Mouse (Mus musculus) inflammation-experienced regulatory T-cells, adult 6 months (primary cell): ENCODE results near the gene Il21r. TPM values are rescaled to one million over a fixed set of nuclear protein-coding genes. Genes with fewer than 3 reads are reported as not detected.

Experiments used
- ATAC-seq: one replicate; pipeline ENCODE4 v1.8.0; 2017
- polyA plus RNA-seq, 3 experiments: library from polyadenylated mRNA; unstranded; fragments of 100-300 nt; shearing (Covaris generic); gene quantifications; one replicate each; pipeline ENCODE4 v1.2.1; 2017

The Il21r gene
- polyA plus RNA-seq, 3 experiments from 2014 or later: 68.7 to 92.3 (median 73.8) TPM

DNA sequence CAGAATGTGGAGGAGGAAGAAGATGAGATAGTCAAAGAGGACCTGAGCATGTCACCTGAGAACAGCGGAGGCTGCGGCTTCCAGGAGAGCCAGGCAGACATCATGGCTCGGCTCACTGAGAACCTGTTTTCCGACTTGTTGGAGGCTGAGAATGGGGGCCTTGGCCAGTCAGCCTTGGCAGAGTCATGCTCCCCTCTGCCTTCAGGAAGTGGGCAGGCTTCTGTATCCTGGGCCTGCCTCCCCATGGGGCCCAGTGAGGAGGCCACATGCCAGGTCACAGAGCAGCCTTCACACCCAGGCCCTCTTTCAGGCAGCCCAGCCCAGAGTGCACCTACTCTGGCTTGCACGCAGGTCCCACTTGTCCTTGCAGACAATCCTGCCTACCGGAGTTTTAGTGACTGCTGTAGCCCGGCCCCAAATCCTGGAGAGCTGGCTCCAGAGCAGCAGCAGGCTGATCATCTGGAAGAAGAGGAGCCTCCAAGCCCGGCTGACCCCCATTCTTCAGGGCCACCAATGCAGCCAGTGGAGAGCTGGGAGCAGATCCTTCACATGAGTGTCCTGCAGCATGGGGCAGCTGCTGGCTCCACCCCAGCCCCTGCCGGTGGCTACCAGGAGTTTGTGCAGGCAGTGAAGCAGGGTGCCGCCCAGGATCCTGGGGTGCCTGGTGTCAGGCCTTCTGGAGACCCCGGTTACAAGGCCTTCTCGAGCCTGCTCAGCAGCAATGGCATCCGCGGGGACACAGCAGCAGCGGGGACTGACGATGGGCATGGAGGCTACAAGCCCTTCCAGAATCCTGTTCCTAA is 27.3 kb upstream of the Il21r start:
- ATAC-seq: no peak

DNA sequence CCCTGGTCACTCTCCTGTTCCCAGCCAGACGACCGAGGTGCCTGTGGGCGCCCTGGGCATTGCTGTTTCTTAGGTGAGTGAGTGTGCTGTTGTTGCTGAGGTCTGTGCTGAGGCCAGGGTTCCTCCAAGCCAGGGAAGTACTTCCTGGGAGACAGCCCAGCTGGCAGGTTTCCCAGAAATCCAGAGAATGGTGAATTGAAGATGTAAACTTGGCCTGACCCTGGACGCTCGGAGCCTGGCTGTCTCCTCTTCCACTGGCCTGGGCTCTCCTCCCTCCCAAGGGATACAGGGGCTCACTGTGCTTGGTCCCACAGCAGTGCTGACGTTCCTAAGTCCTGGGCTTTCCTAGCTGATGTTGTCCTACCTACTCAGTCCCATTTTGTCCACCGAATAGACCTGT is 26.2 kb upstream of the Il21r start:
- no peak for ATAC-seq

DNA sequence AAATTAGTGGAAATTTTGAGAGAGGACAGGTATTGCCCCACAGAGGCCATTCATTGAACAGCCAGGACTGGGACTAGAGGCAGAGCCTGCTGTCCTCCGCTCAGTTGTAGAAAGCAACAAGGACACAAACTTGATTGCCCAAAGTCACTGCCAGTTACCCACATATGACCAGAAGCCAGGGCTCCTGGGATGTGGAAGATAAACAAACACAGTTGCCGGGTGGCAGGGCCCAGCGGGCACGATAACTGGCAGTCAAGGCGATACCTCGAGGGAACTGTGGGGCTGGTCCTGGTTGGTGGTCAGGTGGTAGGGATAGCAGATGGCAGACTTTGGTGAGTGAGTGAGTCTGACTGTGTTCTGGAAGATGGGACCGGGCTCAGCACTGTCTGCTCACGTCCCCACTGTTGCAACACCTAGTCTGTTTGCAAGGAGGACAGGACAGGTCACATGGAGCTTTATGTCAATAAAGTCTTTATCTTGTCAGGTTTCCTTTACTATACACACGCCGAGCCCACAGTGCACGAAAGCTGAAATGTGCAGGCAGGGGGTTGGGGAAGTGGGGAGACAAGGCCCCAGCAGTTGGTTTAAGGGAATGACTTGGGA is 25.6 kb upstream of the Il21r start:
- no peak for ATAC-seq

DNA sequence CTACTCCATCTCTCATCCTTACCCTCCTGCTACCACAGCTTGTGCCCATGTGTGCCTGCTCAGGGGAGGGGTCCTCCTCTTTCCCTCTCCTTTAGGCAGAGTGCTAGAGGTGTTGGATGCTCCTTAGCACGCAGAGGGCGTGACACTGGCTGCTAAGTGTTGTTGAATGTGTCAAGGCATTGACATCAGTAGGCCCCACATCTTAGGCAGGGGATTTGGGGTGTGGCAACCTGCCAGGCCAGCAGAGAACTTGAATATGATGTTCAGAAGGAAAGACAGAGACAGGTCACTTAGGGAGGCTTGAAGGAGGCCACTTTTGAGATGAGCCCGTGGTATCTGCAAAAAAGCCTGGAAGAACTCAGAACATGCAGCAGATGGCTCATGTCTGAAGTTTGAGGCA is 25.1 kb upstream of the Il21r start:
- no peak for ATAC-seq

DNA sequence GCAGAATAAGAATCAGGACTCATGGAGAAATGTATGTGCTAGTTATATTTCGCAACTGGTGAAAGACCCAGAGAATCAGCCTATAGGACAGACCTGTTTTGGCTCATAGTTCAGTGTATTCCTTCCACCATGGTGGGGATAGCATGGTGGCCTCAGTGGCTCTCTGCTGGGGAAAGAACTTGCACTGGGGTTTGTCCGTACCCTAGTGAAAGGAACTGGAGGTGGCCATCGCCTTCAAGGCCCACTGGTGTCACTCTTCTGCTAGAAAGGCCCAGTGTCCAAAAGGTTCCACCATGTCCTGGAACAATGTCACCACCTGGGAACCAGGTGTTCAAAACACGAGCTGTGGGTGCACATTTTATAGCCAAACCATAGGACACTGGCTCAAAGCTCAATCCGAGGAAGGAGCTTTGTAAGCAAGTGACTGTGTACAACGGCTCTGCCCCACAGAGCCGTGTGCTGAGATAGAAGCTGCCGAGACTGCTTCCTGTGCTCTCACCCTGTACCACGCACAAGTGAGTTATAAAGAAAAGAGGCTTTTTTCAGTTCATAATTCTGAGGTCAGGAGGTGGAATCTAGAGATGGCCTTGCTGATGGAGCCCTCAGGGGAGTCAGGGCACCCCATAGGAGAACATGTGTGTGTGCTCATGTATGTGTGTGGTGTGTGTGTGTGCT is 23.5 kb upstream of the Il21r start:
- peak; percentile 38 for ATAC-seq

DNA sequence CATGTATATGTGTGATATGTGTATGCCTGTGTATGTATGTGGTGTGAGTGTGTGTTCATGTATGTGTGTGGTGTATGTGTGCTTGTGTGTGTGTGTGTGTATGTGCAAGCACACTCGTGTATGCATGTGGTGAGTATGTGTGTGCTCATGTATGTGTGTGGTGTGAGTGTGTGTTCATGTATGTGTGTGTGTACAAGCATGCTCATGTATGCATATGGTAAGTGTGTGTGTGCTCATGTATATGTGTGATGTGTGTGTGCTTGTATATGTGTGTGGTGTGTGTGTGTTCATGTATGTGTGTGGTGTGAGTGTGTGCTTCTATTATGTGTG is 23.0 kb upstream of the Il21r start:
- no peak for ATAC-seq

DNA sequence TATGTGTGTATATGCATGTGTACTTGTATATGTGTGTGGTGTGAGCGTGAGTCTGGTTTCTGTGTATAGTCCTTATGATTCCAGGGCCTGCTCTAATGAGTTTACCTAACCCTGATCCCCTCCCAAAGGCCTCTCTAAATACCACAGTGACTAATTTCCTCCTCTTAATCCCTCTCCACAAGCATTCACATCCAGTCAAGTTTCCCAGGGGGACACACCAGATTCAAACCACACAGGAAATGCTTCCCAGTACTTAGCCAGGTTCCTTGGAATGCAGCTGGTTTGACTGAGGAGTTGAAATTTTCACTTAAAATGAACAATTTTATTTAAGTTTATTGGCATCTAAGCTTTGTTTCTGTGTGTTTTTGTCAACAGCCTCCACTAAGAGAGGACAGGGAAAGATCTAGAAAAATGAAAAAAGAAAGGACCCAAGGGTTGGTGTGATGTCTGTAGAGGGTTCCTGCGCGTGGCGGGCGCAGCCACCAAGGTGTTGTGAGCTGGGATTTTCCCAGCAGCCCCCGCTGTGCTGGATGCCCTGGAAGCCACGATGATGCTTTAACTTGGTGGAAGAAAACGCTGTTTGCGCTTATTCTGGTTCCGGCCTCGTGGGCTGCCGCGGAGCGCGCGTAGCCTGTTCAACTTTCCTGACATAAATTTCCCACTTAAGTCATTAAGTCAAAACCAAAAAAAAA is 22.5 kb upstream of the Il21r start:
- ATAC-seq: peak; percentile 41

DNA sequence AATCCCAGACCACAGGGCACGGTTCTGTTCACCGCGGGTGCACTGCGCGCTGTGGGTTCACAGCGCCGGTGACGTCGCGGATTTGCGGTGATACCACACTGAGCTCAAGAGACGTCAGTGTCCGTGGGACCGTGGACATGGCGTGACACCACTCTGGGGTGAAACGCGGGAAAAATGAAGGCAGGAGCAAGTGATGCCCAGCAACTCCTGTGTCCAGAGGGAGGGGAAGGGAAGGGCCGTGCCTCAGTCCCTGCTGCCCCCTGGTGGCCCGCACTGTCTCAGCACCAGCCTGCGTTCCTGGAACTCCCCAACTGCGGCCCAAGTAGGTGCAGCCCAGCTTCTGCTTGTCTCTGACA is 21.9 kb upstream of the Il21r start:
- ATAC-seq: peak; percentile 63

DNA sequence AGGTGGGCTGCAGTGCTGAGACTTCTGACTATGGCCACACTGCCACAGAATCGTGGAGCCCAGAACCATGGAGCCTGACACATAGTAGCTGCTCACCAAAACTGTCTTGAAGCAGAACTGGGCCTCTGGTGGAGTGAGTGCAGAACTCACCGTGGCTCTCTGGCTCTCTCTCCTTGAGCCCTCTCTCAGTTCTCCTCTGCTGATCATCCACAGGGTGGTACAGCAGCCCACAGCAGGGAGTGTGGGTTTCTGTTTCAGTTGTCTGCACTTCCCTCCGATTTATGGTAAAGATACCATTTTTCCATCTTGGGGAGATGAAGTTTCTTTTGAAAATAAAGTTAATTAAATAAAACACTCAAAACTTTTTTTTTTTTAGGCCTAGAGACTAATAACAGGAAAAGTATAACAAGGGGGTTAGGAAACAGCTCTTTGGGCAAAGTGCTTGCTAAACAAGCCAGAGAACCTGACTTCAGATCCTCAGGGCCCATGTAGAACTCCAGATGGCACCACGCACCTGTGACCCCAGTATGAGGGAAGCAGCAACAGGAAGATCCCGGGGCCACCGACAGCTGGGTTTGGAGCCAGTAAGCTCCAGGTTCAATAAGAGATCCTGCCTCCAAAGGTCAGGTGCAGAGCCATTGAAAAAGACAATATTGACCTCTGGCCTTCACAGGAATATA is 19.8 kb upstream of the Il21r start:
- ATAC-seq: no peak

DNA sequence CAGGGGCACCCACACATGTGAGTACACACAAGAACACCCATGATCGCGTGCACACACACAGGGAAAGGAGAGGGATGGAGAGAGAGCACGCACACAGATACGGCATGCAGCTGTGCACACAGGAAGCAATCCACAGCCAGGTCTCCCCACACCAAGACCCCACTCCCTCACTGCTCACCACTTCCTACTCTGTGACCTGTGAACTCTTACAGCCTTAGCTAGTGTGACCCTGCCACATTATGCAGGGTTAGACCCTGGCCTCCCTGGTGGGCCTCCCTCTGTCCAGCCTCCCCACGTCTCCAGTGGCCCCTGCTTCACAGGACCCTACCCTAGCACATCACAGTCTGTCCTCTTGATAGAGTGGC is 19.2 kb upstream of the Il21r start:
- ATAC-seq: no peak

DNA sequence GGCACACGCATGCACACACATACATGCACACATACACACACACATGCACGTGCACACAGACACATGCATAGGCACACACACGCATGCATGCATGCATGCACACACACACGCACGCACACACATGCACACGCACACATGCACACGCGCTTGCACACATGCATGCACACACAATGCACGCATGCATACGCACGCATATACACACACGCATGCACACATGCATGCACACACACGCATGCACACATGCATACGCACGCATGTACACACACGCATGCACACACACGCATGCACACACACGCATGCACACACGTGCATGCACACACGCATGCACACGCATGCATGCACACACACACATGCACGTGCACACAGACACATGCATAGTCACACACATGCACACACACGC is 16.9 kb upstream of the Il21r start:
- ATAC-seq: no peak

DNA sequence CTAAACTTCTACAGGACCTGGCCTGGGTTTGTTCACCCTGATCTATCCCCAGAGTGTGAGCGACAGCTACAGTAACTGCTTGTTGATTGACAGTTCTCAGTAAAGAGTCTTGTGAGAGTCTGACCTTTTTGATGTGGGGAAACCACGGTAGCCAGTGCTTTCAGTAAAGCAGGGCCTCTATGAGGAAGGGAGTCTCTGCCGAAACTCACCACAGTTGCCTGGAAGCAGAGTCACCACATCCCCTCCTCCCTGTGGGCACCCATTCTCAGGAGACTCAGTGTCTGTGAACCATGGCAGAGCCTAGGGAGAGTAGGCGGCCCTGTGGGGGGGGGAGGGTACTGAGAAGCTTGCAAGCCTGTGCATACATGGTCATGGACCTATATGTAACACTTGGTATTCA is 14.5 kb upstream of the Il21r start:
- ATAC-seq: peak; percentile 92

DNA sequence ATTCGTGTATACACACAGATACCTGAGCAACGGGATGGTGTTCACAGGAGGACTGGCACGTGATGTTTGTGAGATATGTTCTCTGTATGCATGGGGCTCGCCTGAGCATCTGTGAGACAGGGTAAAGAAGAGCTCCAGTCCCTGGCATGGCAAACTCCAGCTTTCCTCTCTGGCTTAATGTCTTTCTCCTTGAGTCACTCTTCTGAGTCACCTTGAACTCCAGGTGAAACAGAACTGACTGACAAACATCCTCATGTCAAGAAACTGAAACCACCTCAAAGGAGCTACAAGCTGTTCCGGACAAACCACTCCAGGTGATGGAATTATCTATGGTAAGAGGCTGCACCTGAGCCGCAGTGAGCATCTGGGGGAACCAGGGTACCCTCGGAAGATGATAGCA is 13.3 kb upstream of the Il21r start:
- no peak for ATAC-seq

DNA sequence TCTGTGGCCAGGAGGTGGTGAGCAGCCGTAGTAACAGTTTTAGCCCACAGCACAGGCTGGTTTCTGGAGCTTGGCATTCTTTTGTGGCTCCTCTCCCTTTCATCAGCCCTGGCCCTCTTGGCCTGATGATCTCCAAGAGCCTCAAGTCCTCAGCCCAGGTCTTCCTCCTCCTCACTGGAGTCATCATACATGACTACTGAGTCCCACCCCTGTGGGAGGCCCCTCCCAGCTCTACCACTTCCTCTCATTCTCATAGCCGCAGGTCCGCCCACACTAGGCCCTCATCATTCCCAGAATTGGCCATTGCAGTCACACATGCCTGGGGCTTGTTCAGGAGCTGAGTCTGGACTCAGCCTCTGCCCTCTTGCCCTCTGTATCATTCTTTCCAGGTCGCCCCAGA is 9.4 kb upstream of the Il21r start:
- ATAC-seq: peak; percentile 90

DNA sequence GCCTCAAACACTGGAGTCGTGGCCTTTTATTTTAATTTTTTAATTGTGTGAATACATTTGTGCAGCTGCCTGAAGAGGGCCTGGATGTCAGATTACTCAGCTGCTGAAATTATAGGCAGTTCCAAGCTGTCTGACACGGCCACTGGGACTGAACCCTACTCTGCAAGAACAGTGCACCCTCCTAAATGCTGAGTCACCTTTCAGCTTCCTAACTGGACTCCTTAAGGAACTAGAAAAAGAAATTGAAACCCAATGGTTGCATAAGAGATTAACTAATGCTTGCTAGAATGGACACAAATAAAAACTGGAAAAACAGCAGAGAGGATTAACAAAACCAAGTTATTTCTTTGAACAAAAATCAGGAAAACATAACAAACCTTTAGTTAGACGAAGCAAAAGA is 6.8 kb upstream of the Il21r start:
- no peak for ATAC-seq

DNA sequence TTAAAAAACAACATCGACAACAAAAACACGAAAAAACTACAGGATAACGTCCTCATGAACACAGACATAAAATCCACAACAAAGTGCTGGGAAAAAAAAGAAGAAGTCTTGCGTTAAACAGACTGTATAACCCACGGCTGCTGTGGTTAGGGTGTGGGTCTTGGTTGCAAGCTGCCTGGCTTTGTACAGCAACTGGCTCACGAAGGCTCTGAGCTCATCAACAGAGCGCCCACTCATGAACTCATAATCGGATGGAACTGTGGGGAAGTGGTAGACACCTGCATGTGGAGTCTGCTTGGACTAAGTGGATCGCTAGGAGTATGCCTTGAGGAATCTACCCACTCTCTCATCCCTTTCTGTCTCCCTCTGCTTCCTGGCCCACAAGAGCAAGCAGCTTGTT is 6.1 kb upstream of the Il21r start:
- peak; percentile 19 for ATAC-seq

DNA sequence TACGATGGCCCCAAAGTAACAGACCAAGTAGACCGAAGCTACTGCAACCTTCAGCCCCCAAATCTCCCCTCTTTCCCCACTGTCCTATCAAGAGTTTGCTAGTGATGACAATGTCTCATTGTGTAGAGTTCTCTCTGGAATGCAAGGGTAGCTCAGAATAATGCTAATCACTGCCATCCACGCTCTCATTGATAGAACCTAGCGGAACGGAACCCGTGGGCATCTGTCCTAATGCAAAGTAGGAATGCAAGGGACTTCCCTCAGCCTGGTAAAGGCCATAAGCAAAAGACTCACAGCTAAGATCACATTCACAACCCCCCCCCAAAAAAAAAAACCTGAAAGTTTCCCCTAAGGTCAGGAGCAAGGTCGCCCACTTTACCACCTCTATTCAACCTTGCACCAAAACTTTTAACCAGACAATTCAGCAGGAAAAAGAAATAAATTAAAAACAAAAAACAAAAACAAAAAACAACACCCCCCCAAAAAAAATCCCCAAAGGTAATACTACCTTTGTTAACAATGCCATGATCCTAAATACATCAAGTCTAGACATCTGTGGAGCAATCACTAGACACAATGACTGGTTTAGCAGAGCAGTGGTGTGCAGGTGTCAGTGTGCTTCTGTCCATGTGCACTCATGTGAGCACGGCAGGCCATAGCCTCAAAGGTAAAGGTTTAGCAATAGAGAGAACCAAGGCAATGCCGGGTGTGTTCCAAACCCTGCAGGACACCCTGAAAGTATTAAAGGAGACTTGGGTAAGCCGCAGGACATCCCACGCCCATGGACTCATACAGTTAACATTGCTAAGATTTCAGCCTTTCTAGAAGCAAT is 5.5 kb upstream of the Il21r start:
- ATAC-seq: no peak

DNA sequence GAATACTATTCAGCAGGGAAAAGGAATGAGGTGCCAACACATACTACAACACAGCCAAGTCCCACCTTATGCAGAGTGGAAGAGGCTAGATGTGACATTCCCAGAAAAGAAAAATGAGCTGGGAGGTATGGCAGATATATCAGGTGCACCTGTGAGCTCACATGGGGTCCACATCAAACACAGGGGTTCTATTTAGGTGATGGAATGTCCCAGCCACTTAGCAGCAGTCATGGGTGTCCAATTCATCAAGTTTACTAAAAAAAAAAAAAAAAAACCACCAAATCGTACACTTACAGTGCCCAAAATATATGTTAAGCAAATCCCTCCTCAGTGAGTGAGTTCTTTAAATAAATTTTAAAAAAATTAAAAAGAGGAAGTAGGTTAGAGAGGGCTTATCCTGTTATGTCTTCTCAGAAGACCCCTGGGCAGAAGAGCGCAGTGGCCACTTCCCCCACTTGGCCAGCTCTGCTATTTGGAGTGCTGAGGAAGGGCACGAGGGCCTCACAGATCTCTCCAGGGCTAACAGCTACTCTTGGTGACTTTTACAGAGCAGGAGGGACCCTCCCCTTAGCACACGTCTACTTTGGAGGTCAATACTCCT is 3.8 kb upstream of the Il21r start:
- ATAC-seq: no peak

DNA sequence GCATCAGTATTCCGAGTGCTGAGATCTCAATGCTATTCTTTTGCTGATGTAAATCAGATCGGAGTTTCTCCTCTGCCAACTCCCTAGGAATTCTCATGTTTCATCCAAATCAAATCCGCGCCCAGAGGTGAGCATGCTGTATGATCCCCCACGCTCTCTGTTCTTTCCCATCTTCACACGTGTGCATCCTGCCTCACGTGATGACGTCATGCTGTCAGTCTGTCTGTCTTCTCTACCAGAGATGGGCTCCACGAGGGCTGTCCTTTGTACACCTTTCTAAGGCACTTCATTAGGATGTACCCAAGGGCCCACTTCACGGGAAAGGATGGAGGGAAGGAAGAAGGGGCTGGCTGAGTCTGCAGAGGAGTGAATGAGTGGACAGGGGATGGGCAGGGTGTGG is 3.1 kb upstream of the Il21r start:
- no peak for ATAC-seq

DNA sequence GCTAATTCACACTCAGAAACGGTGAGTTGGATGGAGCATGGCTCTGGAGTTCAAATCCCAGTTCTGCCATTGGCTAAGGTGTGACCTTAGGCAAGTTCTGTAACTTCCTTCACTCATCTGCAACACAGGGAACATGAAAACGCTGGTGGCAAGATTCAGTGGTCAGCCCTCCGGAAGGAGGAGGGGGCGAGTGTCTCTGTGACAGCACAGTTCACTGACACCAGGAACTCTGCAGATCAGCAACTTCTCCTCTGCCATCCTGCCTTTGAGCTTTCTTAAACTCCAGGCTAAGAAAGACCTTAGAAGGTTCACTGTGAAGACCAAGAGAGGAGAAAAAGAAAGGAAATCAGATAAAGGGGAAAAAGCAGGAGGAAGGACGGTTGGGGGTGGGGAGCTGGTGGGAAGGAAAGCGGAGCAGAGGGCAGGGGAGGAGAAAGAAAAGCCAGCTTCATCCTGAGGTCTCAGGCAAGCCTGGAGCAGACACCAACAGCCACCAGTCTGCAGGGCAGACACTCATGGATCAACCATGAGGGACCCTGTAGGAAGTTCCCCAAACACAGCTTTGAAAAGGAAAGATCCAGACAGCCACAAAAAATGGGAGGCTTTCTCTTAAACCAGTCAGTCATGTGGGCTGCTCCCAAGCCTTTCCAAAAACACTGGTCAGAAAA is 2.5 kb upstream of the Il21r start:
- ATAC-seq: no peak

DNA sequence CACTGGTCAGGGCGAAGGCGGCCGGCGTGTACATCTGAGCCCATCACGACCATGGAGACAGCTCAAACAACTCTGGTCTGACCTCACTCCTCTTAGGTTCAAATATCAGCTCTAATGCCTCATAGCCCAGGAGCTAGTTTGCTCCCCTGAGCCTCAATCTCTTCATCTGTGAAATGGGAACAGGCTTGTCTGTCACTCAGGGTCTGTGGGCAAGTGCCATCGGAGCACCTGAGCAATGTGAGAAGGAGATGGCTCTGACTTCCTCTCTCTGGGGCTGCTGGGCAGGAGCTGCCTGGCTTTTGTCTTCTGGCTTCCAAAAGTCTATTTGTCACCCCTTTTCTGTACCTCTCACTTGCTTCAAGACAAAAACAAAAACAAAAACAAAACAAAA is 2.0 kb upstream of the Il21r start:
- ATAC-seq: no peak
